Mouse (Mus musculus): ENCODE measurements around the gene Rgma.

DNA sequence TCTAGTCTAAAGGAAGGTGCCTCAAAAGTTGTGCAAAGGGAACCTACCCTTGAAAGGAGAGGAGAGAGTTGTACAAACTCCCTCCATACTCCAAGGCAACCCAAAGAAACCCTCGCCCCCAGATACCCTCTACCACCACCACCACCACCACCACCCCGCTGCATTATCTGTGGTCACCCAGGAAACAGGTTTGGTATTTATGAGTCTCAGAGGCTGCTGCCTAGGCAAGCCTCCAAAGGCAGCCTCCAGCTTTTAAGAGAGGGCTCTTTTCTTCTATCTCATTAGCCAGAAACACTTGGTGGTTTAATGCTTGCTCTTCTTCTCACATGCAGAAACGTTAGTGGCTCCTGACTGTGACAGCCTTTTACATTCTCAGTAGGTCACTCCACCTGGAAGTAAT lies 31.5 kb upstream of the Rgma start:
- TF ChIP-seq EP300 (IDR thresholded peaks at IDR 0.05; ENCODE audit: insufficient read depth, low read depth, low read length) (no peak), POLR2A (IDR thresholded peaks at IDR 0.05; ENCODE audit: insufficient read depth, low read length) (no peak)
